Mouse (Mus musculus): ENCODE results near the gene Tfr2.

The Tfr2 gene

DNA sequence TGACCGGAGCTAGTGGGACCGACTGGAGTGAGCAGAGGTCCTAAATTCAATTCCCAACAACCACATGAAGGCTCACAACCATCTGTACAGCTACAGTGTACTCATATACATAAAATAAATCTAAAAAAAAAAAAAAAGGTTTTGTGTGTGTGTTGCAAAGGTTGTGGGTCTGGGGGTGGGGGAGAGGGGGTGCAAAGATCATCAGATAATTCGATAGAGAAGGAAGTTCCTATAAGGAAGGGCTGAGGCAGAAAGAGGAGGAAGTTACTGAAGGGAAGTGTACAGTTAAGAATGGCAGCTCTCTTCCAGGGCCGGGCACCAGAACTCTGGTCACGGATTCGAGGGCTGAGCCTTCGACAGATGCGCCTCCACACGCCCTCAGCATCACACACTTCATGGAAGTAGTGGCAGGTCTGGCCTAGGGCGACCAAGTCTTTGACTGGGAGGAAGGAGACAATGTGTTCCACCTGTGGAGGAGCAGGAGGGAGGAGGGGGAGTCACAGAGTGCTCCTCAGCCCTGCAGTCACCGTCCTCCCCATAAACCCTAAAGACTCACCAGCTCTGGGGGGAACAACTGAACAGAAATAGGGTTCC is 54.4 kb downstream of the Tfr2 start:
- DNase-seq (ENCODE audit: low spot score): no peak

DNA sequence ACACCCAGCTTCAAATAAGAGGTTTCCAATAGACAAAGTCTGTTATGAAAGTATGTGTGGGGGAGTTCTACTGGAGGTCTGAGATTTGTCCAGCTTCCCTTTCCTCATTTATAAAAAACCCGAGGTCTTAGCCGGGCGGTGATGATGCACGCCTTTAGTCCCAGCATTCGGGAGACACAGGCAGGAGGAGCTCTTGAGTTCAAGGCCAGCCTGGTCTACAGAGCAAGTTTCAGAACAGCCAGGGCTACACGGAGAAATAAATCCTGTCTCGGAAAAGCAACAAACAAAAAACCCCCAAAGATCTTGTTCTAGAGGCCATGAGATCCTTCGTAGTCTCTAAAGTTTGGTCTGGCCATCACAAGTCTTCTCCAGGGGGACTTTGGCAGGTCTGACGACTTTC is 58.4 kb downstream of the Tfr2 start:
- peak; percentile 28 for DNase-seq (ENCODE audit: low spot score)

DNA sequence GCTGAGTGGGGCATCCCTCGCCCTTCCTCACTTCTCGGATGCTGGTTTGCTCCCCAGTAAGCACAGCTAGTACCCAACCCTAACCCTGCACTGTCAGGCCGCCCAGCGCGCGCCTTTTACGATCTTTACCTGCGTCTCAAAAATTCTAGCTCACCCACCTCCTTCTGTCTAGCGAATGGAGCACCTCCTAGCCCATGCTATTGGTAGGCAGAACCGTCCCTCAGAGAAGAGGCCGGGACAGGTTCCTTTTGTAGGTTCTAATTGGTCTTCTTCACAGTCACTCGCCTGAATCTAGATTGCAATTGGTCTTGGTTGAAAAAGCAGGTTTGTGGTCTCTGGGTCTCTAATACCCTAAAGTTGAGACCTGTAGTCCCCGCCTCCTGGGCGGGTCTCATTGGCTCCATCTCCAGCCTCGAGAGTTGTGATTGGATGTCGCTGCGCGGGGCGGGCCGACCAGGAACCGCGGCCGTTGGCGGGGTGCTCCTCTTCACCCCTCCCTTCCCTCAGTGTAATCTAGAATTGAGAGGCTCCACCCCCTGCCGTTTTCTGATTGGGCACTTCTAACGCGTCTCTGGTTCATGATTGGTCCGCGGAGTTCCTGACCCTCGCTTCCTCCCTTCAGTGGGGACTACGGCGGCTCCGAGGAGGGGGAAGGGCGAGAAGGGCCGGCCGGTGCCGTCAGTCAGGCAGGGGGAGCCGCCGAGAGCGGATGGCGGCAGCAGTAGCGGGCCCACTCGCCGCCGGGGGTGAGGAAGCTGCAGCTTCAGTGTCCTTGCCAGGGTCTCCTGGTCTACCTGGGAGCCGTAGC is 59.1 kb downstream of the Tfr2 start, which contains the start of the genes Fbxo24, Lrch4 and Gm20605:
TSS of gene Fbxo24 (minus strand) at position 505 of the 808 bp plus-strand sequence.
TSS of gene Lrch4 (plus strand) at position 624 of the 808 bp plus-strand sequence.
TSS of gene Gm20605 (plus strand) at position 678 of the 808 bp plus-strand sequence.
- peak; percentile 98 for DNase-seq (ENCODE audit: low spot score)

DNA sequence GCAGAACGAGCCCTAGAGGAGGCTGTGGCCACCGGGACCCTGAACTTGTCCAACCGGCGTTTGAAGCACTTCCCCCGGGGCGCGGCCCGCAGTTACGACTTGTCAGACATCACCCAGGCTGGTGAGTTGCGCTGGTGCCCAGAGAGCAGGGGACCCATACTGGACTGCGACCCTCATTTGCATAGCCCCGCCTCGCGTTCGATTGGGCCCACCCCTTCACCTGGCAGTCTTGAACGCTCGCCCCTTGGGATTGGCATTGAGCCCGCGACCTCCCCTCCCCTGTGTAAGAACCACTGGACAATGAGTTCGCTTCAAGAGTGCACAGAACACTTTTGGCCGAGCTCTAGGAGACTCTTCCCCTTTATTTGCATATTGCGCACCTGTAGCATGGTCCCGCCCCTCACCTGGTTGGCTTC is 59.7 kb downstream of the Tfr2 start:
- DNase-seq (ENCODE audit: low spot score): peak; percentile 63

DNA sequence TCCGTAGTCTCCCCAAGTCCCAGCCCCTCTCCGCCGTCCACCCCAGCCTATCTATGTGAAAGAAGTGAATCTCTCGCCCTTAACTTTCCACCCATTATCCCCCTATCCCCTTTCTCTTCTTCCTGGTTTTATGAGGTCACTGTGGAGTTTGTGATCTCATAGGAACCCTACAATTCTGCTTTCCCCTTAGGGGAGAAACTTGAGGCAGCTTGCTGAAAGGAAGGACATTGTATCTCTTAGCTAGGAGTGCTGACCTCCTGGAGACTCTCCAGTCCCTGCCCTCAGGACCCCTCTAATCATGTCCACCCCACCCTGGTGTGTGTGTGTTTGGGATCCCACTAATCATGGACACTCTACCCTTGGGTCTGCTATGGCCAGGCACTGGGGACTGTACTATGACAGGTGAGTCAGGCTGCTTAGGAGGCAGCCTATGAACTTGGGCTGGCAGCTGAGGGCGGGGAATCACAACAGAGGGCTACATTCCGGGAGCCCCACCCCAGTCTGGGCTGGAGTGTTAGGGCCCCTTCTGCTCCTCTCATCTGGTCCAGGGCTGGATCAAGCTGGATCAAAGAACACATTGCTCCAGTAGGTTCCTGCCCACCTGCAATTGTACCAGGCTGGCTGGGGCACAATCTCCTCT is 60.4 kb downstream of the Tfr2 start:
- no peak for DNase-seq (ENCODE audit: low spot score)

DNA sequence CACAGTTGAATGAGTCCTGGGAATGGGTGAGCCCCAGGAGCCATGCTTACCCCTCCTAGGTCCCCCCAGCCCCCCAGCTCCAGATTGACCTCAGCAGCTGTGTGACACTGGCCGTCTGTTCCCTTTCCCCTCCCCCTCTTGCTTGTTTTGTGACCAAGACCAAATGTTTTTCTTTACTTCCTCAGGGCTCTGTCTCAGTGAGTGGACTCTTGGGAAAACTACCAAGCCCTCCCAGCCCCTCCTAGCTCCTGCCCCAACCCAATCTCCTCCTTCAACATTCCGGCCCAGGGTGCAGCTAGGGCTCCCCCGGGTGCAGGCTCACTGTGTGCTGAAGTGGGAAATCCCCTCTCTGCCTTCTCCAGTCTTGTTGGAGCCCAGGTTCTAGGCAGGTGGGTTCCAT is 61.0 kb downstream of the Tfr2 start:
- DNase-seq (ENCODE audit: low spot score): no peak

DNA sequence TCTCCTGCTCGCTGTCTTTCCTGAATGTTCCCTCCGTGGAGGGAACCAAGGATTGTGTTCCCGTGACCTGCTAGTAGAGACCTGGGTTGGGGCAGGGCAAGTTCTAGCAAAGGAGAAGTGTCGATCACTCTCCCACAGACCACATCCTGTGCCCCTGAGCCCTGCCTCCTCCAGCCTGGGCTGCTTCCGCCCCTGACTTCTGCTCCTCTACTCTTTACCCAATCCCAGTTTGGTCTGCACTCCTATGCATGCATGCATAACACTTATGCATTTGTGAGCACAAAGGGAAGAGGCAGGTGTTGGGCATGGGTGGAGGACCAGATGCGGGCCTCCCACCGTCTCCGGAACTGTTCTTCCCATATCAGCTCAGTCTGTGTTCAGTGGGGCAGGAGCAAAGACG is 61.5 kb downstream of the Tfr2 start:
- DNase-seq (ENCODE audit: low spot score): no peak

DNA sequence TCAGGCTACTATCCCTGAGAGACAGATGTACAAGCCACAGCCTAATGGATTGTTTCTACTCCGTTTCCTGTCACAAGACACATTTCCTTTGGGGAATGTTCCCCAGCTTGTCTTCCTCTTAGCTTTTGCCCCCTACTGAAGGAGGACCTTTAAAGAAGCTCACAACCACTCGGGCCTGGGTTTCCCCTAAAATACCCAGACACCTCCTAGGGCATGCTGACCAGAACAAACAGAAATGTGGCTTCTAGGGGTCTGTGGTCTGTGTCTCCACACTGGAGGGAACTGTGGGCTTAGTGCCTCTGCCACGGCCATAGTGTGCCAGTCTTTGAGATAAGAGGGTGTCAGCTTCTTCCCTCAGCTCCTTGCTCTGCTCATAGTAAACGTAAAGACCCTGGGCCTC is 62.0 kb downstream of the Tfr2 start:
- DNase-seq (ENCODE audit: low spot score): no peak

DNA sequence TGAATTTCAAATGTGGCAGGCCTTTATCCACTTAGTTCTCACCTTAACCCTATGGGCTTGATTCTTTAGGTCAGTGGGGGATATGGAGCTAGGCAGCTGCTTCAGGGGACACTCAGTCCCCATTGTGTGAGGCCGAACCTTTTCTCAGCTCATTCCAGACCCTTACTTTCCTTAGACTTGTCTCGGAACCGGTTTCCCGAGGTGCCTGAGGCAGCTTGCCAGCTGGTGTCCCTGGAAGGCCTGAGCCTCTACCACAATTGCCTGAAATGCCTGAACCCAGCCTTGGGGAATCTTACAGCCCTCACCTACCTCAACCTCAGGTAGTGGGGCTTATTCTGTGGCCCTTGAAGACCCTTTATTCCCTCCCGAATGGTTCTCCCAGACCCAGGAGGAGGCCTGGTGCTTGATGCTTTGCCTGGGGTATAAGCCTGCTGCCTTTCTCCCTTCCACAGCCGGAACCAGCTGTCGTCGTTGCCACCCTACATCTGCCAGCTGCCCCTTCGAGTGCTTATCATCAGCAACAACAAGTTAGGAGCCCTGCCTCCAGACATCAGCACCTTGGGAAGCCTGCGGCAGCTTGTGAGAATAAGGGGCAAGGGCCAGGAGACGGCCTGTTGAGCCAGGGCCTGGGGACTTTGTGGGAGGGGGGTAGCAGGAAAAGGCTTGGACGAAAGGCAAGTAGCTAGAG is 63.9 kb downstream of the Tfr2 start:
- DNase-seq (ENCODE audit: low spot score): peak; percentile 45

Measured in ovary, postnatal 36 days (tissue).